Mouse (Mus musculus): ENCODE data around the gene Mecom.

Mecom gene

DNA sequence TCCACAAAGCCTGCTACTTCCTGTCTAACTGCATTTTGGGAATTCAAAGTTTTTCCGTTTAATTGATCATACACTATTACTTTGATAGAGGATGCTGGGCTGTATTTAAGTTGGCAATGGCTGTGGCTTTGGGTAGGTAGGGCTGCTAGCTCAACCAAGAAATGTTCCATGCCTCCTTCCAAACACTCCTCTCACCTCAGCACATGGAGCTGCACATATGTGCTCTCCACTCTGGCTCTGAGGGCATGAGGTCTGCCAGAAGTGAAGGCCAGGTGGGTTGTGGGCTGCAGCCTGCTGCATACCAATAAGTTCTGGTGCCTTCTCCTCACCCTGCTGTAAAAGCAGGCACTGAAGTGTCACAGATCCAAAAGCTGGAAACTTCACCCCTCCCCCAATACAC lies 464.0 kb downstream of the Mecom start:
- no peak for DNase-seq

DNA sequence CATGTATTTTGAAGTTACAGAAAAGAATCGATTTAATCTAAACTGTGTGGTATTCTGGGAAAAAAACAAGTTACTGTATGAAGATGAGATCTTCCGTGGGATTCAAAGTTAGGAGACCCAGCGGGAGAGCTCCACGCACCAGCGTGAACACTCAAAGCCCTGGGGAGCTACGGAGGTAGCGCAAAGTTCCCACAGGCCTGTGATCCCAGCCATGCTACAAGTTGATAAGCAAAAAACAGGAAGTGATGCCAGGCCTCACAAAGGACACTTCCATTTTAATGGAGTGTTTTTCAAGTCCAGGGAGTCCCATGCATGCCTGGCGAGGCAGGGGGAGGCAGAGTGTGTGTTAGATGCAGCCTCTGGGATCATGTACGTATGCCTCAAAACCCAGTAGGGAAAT lies 464.5 kb downstream of the Mecom start:
- no peak for DNase-seq

DNA sequence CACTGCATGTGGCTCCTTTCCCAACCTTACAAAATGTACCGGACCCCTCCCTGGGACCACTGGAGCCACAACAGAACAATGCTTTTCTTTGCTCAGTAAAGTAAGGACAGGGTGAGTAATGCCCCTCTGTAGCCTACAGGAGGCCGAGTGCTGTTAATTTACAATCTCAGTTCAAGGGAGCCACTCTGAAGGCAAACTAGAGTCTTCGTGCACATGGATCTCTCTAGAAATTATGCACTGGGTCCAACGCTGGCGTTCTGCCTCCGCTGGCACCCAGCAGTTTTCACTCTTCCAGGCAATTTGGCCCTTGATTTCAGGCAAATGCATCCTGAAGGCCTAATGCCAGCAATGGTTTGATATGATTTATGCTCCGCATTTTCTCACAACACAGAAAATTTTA lies 467.0 kb downstream of the Mecom start:
- DNase-seq, result no peak

DNA sequence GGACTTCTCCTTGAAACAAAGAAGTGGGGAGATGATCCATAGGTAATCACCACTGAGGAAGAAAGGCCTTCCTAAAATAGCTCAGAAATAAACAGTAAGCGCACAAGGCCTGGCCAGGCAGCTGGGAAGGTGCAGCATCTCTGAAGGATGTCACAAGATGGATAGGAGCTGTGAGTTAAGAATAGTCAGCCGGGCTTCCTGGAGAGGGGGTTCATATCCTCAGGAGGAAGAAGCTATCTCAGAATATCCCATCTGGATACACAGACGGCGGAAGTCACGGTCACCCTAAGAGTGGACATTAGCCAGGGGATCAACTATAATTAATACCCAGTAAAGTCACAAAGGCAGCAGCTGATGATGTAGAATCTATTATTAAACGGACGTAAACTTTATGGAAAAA lies 471.3 kb downstream of the Mecom start:
- no peak for DNase-seq

DNA sequence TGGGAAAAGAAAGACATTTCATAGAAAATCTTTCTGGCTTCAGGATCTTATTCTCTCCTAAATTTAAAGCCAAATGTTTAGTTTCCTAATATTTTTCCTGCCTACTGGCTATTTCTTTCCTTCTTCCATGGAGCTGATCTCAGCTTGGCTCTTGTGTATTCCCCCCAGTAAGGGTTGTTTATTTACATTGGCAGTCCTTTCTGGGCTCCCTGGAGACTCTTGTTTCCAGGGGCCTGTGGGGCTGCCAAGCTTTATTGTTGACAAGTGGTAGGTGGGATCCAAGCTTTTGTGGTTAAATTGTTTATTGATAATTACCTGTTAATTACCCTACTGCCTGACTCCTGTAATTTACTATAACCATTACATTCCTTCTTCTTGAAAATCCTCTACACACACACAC lies 476.5 kb downstream of the Mecom start:
- no peak for DNase-seq

DNA sequence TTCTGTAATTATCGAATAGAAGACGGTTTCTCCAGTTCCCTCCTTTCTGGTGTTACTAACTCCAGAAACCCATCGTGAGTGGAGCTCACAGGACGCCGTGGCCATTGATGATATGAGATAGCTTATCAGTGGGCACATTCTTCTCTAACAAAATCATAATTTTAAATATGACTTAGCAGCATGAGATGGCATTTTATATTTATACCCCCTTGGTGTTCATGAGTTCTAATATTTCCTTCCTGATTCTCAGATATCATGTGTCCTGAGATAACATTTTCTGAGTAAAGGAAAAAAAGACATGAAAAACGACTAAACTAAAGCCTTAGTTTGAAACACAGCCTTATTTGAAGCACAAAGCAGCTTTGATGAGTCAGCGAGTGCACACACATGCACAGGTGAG lies 481.3 kb downstream of the Mecom start:
- no peak for DNase-seq

DNA sequence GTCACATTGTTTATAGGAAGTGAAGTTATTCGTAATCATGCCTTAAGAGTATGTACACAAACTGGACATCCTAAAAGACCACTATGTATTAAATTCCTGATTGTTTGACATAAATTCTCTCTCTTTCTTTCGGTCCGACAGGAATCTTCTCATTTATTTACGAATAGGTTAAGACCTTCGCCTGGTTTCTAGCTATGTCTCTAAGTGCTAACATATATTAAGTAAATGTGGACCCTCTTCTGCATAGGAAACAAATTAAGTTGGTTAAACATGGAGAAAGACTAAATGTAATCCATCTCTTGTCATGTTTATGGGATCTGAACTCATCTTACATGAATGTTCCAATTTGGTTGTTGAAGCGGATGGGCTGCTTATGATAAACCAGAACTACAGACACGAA lies 487.8 kb downstream of the Mecom start:
- no peak for DNase-seq

DNA sequence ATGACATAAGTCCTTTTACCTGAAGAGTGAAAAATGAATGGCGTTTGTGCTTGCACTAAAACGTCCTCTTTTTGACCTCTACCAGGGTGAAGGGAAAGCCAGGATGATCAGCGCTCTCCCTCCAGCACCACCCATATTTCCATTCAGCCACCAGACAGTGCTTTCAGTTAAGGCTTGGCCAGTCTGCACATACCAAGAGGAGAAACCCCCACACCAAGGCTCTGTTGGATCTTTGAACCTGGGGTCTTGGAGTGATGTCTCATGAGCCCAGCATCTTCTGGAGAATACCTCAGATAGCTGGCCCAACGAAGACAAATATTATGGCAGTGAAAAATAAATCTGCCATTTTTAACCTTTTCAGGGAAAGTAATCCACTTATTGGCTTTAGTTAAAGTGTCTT lies 488.2 kb downstream of the Mecom start:
- no peak for DNase-seq

DNA sequence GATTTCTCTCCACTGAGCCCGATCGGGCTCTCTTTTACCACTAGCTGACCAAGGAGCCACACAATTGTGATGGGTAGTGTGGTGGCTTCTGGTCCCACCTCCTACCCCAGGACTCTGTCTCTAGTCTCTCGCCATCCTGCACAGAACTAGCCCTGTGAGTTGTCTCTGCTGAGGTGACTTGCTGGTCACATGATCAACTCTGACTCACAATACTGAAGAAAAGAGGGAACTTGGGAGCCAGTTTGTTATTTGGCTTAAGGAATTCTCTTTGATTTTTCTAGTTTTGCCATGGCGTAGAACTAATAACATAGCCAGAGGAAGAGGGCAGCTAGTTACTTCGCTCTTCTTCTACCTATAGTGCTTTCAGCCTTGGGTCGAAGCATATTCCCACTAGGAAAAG lies 496.5 kb downstream of the Mecom start:
- no peak for DNase-seq

DNA sequence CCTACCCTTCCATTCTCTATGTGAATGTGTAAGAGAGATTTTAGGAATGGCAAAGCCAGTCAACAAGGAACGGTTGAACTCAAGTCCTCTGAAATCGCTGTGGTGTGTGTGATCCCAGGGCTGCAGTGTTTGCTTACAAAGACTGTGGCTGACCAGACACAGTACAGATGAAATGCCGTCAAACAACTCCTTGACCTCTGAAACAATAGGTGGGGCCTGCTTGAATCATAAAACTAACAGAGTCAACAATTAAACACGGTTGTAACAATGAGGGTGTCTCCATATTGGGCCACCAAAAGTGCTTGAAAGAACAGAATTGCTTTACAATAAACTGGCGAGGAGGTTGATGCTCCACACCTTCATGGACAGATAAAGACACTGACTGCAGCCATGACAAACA lies 497.0 kb downstream of the Mecom start:
- no peak for DNase-seq

DNA sequence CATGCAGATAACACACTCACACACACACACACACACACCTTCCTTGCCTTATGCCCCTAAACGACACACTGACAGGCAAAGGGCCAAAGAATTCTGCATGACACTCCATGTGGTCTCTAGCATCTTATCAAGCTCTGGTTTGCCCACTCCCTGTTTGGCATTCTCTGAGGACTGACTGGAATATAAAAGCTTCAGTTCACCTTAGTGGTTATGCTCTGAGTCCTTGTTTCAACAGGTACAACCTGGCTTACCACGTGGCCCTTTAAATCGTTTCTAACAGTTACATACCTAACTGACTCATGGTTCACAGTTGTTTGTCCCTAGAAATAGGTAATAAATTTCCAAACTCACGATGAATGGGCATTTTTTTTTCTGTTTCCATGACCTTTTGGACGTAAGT lies 499.0 kb downstream of the Mecom start:
- DNase-seq, result no peak

DNA sequence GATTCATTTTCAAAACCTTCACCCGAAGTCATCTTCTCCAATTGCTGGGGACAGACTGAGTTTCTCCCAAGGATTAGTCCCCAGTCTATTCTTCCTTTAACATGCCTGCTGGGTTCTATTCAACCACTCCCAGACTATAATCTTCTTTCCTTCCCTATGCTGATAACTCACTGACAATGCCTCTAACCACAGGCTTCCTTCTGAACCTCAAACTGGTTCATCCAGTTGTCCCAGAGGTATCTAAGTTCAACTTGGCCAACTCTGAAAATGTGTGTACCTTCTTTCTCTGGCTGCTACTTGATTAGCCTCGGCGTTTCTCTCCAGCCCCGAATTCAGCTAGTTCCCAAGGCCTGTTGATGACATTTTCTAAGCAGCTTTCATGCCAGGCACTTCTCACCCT lies 499.7 kb downstream of the Mecom start:
- no peak for DNase-seq

DNA sequence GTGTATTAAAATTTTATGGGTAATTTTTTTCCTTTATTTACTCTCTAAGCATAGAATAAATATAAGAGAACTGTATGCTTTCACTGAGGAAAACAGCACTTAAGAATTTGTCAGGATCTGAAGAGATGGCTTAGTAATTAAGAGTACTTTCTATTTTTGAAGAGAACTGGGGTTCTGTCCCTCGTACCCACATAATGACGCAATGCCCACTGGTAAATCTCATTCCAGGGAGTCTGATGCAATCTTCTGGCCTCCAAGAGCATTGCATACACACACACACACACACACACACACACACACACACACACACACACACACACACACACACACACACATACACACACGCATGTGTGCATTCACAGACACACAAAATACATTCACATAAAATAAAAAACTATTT lies 504.3 kb downstream of the Mecom start:
- no peak for DNase-seq

DNA sequence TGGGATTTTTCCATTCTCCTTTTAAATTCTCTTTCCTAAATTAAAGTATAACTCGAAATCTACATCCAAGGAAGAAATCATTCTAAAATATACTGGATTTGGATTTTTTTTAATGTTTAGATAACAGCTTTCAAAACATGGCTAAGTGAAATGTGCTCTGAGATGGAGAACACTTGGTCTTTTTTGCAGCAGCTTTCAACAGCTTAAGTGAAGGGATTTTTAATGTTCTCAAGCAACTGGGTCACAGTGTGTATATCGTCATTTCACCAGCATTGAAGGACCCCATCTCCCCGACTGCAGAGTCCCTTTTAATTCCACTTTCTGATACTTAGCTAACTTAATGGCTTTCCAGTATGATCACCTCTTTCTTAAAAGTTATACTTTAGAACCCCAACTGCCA lies 509.3 kb downstream of the Mecom start:
- DNase-seq, result no peak

DNA sequence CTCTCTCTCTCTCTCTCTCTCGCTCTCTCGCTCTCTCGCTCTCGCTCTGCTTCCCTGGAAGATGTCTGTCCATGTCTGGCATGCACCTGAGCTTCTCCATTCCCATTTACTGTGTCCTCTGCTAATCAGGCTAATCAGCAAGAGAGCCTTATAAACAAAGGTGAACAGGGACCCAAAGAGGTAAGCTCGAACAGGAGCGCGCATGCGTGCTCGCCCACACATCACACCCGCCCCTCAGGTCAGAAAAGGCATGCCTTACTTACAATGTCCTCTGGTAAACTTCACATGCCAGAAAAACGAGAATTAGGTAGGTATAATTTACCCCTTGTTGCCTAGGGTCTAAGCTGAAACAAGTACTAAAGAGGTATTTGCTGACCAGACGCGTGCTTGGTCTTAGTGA lies 527.8 kb downstream of the Mecom start:
- no peak for DNase-seq

DNA sequence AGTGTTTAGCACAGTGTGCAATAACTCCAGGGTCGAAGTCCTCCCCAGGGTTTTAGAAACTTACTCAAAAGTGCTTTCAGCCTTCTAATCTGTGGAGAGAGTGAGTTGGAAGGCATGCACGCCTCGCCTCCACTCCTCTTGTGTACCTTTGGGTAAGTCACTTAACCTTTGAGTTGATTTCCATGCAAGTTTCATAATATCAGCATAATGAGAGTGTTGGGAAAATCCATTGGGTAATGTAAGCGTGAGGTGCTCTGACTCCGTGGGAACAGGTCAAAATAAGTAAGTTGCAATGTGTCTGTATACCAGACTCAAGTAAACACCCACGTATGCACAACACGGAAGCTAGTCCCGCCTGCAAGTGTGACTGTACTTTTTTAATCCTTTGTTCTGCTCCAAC lies 528.4 kb downstream of the Mecom start:
- DNase-seq, result no peak

DNA sequence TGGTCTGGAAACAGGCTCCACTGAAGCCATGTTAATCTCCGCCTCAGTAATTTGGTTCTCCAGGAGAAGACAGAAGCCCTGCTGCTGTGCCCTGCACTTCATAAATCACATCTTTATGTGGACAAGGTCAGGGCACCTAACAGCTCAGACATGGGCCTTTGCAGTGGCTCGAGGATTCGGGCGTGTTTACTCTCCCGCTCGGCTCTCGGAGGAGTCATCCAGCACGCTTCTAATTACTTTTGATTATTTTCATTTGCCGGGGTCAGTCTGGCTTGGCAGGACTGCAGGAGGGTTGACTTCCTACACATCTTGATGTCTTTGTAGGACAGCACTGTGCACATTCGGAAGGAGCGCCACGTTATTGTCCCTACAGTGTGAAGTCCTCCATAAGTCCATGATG lies 529.6 kb downstream of the Mecom start:
- DNase-seq, result no peak

DNA sequence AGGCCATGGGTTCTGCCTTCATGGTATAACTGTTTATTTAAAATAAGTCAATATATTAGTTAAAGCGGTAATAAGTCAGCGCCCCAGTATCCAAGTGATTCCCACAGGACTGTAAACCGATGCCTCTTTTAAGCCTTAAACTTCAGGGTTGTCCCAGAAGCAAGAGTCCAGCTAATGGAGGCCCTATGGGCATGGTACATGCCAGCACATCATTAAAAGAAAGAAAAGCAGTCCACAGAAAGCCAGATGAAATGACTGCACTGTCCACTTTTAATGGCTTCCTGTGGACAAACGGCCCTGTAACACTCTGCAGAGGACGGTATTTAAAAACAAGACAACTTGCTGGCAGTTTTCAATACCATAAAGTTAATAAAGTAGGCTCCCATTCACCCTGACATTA lies 531.0 kb downstream of the Mecom start:
- no peak for DNase-seq

DNA sequence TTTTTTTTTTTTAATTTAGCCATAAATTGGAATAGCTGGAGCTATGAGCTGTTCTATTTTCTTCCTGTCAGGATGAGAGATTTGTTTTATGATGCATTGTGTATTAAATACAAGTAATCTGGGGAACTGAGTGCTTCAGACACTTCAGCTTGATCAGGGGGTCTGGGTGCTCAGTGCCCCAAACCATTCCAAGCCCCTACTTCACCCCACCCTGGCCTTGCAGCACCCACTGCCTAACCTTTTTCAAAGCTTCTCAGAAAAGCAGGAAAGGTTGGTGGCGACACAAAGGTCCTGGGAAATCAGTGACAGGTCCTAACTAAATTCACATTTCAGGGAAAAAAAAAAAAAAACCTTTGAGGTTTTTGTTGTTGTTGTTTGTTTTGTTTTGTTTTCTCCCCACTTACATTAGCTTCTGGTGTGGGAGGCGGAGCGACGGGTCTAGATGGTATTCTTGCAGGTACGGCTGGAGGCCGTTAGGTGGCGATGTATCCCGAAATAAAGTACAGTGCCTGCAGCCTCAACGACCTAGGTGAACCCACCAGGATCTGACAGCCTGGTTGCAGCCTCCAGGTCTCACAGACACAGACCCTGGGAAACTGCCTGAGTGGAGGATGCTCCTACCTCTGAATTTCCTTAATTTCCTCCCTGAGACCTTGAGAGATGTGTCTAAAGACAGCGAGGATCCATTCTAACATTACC lies 532.7 kb downstream of the Mecom start:
- DNase-seq, result no peak

DNA sequence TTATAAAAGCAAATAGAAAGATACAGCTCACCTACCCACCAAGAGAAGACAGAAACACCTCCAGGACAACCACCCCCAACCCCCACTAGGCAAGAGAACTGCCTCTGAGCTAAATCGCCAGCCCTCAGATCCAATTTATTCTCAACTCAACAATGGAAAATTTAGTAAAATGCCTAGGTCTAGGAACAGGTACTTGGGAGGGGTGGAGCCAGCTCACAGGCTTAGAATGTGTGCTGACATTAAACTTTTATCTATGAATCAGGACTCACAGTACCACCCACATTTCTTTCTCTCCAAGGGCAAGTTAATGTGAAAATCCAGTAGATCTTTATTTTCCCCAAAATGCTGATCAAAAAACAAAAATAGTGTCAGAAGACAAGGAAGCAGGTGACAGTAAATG lies 533.5 kb downstream of the Mecom start:
- DNase-seq, result no peak

DNA sequence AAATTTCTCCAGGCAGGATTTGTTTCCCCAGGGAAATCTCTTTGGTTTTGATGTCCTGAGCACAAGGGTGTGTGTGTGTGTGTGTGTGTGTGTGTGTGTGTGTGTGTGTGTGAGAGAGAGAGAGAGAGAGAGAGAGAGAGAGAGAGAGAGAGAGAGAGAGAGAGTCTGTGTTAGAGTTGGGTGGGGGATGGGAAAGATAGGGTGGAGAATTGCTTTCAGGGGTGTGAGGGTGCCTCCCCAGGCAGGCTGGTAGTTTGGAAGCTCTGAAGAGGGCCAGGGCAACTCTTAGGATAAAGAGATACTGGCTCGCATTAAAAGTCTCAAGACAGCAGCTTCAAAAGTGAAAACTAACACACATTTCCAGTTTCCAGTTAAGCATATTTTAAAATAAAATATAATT lies 534.4 kb downstream of the Mecom start:
- DNase-seq, result no peak

DNA sequence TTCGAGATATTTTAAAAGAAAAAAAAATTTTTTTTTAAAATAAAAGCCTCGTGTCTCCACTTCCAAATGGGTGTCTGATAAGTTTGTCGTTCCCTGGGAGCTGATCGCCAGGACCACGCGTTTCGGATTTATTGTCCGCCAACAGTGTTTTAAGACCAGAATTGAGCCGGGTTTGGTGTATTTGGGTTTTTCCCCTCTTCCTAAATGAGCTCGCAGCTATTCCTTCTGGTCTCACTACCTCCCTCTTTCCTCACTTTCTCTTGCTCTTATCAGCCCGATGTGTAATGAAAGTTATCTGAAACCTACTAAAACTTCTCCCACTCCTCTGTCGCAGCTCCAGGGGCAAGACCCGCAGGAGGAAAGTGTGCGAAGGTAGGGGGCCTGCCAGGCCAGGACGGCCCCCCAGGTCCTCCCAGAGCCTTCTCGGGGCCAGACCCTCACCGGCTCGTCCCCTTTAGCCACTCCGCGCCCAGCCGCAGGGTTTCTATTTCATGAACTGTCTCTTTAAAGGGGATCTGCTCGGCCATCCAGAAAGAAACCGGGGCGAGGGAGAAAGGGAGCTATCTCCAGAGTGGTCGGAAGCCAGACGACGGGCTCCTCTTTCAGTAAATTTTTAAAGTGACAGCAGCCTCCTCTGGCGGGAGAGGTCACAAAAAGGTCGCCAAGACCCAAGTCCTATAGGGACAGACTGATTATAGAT lies 535.0 kb downstream of the Mecom start:
- DNase-seq, result no peak

DNA sequence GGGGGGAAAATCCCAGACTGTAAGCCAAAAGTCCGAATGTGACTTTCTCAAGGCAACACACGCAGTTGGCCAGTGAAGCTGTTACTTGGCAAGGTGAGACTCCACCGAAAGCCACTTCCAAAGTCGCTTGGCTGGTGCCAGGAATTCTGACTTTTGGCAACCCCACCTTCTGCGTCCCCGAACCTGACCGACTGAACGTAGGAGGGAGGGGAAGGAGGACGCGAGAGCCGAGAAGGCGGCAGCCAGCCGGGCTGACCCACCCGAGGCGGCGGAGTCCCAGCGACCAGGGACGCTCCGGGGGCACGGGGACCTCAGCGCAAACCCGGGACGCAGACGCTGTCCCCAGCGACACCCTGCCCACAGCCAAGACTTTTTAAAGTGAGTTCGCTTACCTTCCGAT lies 535.7 kb downstream of the Mecom start:
- DNase-seq, result no peak

DNA sequence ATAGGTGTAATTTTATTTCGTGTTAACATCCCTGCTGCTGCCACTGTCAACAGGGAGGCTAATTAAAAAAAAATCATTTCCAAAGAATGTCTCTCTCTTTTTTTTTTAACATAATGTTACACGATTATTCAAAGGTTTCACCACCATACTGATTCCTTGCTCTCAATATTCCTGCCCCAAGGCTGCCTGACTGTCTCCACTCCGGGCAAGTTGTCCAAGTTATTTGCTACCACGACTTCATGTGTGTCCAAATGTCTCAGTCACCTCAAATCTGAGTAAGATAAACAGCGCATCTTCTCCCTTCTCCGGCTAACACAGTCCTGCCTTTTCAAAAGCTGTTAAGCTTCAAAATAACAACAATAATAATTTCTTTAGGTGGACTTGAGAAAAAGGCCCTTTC lies 536.1 kb downstream of the Mecom start:
- DNase-seq, result no peak

DNA sequence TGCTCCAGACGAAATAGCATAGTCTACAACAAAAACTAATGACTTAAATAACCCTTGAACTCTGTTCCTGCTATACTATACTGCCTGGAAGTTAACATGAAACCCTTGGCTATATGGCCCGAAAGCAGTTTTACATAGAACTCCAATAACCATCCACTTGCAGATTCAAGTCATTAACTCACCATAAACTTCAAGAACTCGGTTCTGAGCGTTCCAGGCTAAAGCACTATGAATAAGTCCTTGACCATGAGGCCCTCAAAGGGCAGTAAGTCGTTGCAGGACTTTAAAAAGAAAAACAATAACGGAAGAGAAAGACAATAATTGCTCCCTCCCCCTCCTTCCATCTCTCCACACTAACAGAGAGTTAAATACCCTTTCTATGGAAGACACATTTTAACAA lies 536.9 kb downstream of the Mecom start:
- no peak for DNase-seq
